Mouse (Mus musculus) cerebellum, adult 18-20 months (tissue): ENCODE measurements at regions not wholly inside any gene's neighbourhood (a gene's known extent, or its start where the extent isn't known, plus 50 kb on each side); places are given as distances from the start of the nearest gene placed in this dataset.
"Not testable (repeated sequence)": the region's sequence is repeated elsewhere in the genome, so short reads cannot be mapped to it uniquely, and the experiment has no call there.

Source experiments
- DNase-seq, 2 experiments: peaks; one replicate each; pipeline ENCODE4 v3.0.0; 2021

- DNase-seq: not testable (repeated sequence)
Observed at GRCm38 (mm10) chr8:20285523-20285922, 77.5 kb downstream of the Gm15319 start.

DNA sequence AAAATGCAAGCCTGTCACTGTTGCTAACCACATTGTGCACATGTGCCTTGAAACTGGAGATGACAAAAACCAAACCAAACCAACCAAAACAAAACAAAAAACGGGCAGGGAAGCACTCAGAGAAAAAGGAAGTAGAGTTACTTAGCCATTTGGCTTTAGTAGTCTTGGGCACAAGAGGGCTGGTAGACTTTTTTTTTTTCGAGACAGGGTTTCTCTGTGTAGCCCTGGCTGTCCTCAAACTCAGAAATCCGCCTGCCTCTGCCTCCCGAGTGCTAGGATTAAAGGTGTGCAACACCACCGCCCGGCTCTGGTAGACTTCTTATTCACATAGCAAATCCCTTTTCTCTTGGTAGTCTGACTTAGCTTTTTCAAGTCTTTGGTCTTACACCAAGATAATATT lies 78.2 kb downstream of the Gm15319 start:
- not testable (repeated sequence) for DNase-seq

DNA sequence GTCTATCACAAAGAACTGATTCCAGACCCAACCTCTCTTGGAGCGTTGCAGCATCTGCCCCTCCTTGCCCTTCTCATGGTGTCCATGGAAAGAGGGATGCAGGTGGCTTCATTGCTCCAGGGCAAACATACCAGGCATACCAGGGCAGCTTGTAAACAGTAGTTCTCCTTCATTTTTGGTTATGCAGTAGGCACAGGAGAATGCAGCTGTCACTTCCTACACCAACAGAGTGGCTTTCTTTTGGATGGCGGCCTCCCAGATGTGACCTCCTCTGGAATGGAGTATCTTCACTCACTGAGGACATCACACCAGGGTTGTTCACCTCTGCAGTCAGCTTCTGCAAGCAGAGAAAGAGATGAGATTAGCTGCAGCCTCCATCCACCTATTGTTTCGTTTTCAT lies 79.9 kb downstream of the Gm15319 start:
- not testable (repeated sequence) for DNase-seq

DNA sequence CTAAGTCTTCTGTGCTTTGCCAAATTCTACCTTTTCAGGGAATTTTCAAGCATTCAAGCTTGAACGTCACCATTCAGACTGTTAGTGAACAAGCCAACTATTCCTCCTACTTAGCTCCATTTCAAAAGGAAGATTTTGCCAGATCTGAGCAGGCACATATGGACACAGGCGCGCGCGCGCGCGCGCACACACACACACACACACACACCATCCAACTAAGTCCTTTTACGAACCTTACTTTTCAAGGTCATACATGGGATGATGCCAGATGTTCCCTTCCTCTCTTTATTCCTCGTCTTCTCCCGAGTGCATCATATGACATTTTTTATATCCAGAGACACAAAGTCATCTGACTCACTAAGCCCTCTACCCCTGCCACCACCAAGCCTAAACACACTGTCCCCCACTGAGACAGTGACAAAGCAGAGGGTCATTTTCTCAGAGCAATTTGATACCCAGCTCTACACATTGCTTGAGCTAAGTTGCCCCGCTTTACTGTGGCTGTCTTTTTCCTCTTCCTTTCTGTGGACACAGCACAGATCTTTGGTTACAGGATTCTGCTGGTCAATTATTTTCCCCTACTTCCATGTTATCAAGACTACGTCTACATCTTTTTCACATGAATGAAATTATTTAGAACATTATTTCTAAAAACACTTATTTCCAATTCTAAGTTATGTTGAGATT lies 81.7 kb downstream of the Gm15319 start:
- DNase-seq: not testable (repeated sequence)

- DNase-seq: not testable (repeated sequence)
Observed at GRCm38 (mm10) chr8:20277701-20278100, 85.3 kb downstream of the Gm15319 start.

- DNase-seq: not testable (repeated sequence)
Observed at GRCm38 (mm10) chr8:20276661-20277060, 86.3 kb downstream of the Gm15319 start.

- not testable (repeated sequence) for DNase-seq
Observed at GRCm38 (mm10) chr8:20273844-20274243, 89.2 kb downstream of the Gm15319 start.

- not testable (repeated sequence) for DNase-seq
Observed at GRCm38 (mm10) chr8:20267520-20268127, 95.4 kb downstream of the Gm15319 start.

DNA sequence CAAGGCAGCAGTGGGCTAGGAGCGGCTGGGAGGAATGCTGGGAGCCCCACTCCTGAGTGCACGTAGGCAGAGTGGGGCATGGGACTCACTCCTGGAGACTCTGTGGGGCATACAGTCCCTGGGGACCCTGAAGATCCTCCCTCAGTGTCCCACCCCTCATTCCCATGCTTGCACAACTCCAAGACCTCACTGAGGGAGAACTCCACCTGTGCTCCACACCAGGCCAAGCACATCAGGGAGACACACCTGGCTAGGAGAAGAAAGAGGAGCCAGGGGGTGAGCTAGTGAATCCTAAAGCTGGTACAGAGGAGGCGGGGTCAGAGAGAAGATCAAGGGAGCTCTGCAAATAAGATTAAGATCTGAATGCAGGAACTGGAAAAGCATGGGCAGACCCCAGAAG lies 96.2 kb downstream of the Gm15319 start:
- DNase-seq: not testable (repeated sequence)

GRCm38 (mm10) chr8:20264612-20265011 lies 98.4 kb downstream of the Gm15319 start:
- not testable (repeated sequence) for DNase-seq

DNA sequence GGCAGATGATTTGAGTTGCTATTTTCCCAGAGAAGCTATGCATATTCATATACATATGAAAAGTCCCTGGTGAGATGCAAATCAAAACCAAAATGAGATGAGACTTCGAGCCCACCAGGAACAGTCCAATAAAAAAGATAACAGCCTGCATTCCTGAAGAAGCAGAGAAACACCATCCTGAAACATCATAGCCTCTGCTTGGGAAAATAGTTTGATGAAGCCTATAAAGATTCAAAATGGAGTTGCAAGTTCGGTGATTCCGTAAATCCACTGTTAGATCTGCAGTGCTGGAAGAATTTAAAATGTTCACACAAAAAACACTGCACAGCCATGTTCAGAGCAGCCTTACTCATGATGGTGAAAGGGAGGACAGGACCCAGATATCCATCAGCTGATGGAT lies 98.9 kb downstream of the Gm15319 start:
- DNase-seq: not testable (repeated sequence)

GRCm38 (mm10) chr8:20262847-20263570 lies 100.0 kb downstream of the Gm15319 start:
- DNase-seq: not testable (repeated sequence)

- not testable (repeated sequence) for DNase-seq
Observed at GRCm38 (mm10) chr8:20262253-20262652, 100.8 kb downstream of the Gm15319 start.

DNA sequence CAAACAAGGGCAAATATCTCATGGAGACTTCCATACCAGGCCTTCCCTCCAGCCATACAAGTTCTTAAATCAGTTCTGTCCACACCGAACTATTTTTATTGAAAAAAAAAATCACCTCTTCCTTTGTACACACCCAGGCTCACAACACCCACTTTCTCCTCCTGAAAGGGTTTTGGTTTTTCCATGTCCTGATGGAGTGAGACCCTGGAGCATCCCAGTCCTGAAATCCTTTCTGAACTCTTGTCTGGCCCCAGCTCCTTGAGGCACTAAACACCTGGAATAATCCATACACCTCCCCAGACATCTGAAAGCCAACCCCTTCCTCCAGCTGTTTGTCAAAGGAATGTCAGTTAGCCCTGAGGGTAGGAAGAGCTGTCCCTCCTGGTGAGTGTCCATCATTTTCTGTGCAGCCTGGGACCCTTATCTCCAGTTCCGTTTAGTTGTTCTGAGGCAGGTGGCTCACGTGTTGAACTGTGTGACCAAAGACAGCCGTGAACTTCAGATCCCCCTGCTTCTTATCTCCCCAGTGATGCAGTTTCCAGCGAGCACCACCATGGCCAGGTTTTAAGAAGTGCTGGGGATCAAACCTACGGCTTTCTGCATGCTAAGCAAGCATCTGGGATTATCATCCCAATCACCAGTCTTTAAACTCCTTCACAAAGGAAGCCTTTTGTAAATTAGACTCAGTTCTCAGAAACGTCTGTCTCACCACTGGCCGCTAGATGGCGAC lies 101.4 kb downstream of the Gm15319 start:
- DNase-seq: not testable (repeated sequence)

DNA sequence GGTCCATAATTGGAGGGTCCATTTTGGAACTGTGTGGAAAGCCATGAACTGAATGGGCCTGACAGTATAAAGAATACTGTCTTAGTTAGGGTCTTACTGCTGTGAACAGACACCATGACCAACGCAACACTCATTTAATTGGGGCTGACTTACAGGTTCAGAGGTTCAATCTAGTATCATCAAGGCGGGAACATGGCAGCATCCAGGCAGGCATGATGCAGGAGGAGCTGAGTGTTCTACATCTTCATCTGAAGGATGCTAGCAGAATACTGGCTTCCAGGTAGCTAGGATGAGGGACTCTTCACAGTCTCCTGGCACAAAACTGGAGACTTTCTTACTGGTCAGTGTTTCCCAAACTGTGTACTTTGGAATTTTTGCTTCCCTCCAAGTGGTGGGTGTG lies 102.0 kb downstream of the Gm15319 start:
- DNase-seq: peak; percentile 30 to 48

GRCm38 (mm10) chr8:20260125-20260640 lies 102.8 kb downstream of the Gm15319 start:
- DNase-seq: not testable (repeated sequence)

GRCm38 (mm10) chr8:20259662-20260061 lies 103.3 kb downstream of the Gm15319 start:
- DNase-seq: not testable (repeated sequence)
